Mouse (Mus musculus) C2C12 (cell line): ENCODE data around the gene Cdkn1a.

Source experiments
- CTCF ChIP-seq: IDR thresholded peaks from one replicate; pipeline ENCODE4 v1.5.1; 2011; ENCODE audit not compliant: control insufficient read depth, insufficient read depth, insufficient read length
- MAX ChIP-seq: IDR thresholded peaks from one replicate; pipeline ENCODE4 v1.6.1; 2011; ENCODE audit warnings: mild to moderate bottlenecking, control low read depth
- USF1 ChIP-seq: IDR thresholded peaks from one replicate; pipeline ENCODE4 v1.6.1; 2011; ENCODE audit warnings: low read depth, mild to moderate bottlenecking, control low read depth, moderate library complexity

DNA sequence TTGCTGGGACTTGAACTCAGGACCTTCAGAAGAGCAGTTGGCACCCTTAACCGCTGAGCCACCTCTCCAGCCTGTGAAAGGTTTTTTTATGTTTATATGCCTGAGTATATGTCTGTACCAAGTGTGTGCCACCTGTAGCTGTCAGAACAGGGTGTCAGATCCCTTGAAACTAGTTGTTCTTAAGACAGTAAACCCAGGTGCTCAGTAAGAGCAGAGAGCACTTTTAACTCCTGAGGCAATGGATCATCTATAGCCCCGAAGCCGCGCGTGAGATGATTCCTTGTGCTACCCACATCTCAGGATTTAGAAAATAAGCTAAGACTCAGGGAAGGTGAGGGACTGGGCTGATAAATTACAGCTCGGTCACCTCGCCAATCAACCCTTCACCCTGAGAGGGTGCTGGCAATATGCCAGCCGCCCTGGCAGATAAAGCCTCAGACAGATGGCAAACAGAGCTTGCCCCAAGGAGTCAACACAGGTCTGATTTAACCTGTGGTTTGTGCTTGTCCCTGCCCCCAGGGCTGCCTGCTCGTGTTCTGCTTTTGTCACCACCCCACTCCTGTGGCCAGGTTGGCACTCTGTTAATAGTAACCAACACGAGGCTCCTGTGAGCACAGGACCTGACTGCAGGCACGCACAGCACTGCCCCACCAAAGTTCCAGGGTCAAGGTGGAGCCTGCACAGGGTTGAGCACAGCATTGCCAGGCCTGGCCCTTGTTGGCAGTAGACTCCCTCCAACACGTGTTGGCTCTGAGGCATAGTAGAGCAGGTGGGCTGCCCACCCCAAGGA, 44.8 kb upstream of the Cdkn1a start:
- TF ChIP-seq USF1 (no peak), MAX (no peak), CTCF (no peak)
